In the genomic region with DNA sequence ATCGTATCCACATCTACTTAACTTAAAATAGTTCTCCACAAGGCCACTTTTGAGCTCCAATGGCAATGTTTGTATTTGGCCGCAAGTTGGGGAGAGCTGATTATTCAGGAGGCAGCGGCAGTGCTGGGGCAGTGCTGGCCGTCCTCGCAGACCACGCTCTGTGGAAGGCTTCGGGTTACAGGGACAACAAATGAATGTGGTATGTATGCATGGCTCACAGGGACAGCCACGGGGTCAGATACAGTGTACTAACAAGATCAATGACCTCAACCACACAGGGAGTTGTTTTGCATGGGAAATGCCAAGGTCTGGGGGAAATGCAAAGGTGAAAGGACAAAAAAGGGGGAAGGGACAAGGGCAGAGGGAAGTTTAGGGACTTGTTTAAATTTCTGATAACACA, we compare ENCODE assay signal across 8 mouse cellular contexts. TPM values are rescaled to one million over a fixed set of nuclear protein-coding genes. Genes with fewer than 3 reads are reported as not detected.
DNase-seq lines count a peak whose midpoint lies in the region; ATAC-seq lines count a peak whose summit lies in the region.

No protein-coding gene starts in this region.

- H3K4me2 ChIP-seq in intestine, embryonic 16.5 days (ENCODE audit: low read depth, low read length): no peak overlapping the region

- H3K4me3 ChIP-seq in heart, embryonic 10.5 days: peak overlapping the region; percentile 25
- no peak overlapping the region for H3K4me3 ChIP-seq in intestine, embryonic 16.5 days (ENCODE audit: low read length)

- H3K4me1 ChIP-seq in heart, embryonic 10.5 days: peaks cover 47% of the 10 kb centered on the region
- H3K4me1 ChIP-seq in intestine, embryonic 16.5 days (ENCODE audit: control insufficient read depth, insufficient read depth, low read length): 0 out of 2 replicates have a peak, but pooled peaks cover 2% of the 10 kb centered on the region

- no peak overlapping the region for H3K9ac ChIP-seq in intestine, embryonic 16.5 days (ENCODE audit: low read depth, low read length)

- peak; percentile 60; the same call in 1 of the 2 replicates for ATAC-seq in intestine, embryonic 16.5 days

- peak overlapping the region; percentile 59; the same call in 1 of the 2 replicates for H3K27ac ChIP-seq in heart, embryonic 10.5 days
- no peak overlapping the region for H3K27ac ChIP-seq in intestine, embryonic 16.5 days (ENCODE audit: low read length)

- peaks cover 14% of the 10 kb centered on the region for H3K36me3 ChIP-seq in heart, embryonic 10.5 days
- no peaks in the 10 kb centered on the region for H3K36me3 ChIP-seq in intestine, embryonic 16.5 days (ENCODE audit: control insufficient read depth, insufficient read depth, low read length)

- H3K27me3 ChIP-seq in heart, embryonic 10.5 days (ENCODE audit: insufficient read depth, poor library complexity, severe bottlenecking): no peaks in the 10 kb centered on the region
- H3K27me3 ChIP-seq in intestine, embryonic 16.5 days (replicated peaks; ENCODE audit: control insufficient read depth, insufficient read depth, low read length): no peaks in the 10 kb centered on the region

- 6% methylated on average over 8 of the region's 8 CpGs for WGBS in heart, embryonic 10.5 days
- WGBS in intestine, embryonic 16.5 days: 17% methylated on average over 8 of the region's 8 CpGs

- intact Hi-C loops in heart, postnatal 14 days (cut with DNase I): no loop called here

- no peaks in the 10 kb centered on the region for H3K9me3 ChIP-seq in heart, embryonic 10.5 days
- no peaks in the 10 kb centered on the region for H3K9me3 ChIP-seq in intestine, embryonic 16.5 days (ENCODE audit: control insufficient read depth, low read length)

- no peak for DNase-seq in heart, embryonic 10.5 days (ENCODE audit: low spot score)
- DNase-seq in heart, postnatal 14 days: no peak
- DNase-seq in adrenal gland, postnatal 25 days: peak; percentile 34
- peak; percentile 39 to 40 for DNase-seq in lung, postnatal 4 days
- DNase-seq in cerebellum, adult 11 months: no peak
- no peak for DNase-seq in left cerebral cortex, adult 18-20 months (ENCODE audit: low spot score in 2 of 2)
- DNase-seq in ovary, postnatal 14 days (ENCODE audit: low spot score): no peak

RNA-seq across cellular contexts. Expression of a gene that starts 41.6 kb away (rescaled TPM):
- 8.7 and 10.3 TPM in 2 replicates for polyA plus RNA-seq in heart, embryonic 10.5 days (2016; fragmentation: Nextera tagmentation; extraction: Ambion mirVana)
- 10 to 100 TPM; 15.4 to 16.0 TPM for total RNA-seq in heart, postnatal 14 days (2021)
- total RNA-seq in adrenal gland, postnatal 25 days (2021): 61.4 and 68.0 TPM in 2 replicates
- polyA plus RNA-seq in intestine, embryonic 16.5 days (2015; fragmentation: Nextera tagmentation; extraction: Ambion mirVana): 12.0 and 13.5 TPM in 2 replicates
- 100 to 1,000 TPM; 137 to 143 TPM for total RNA-seq in left cerebral cortex, adult 18-20 months (2021)

Comparison
In these comparisons a context has a peak if more than half of its experiments do, and no peak if none do; other contexts are left out.
1. DNase-seq: peak in adrenal gland, postnatal 25 days (single experiment) and lung, postnatal 4 days (2 of 2); none in heart, embryonic 10.5 days (single experiment), heart, postnatal 14 days (0 of 2), cerebellum, adult 11 months (single experiment), left cerebral cortex, adult 18-20 months (0 of 2) and ovary, postnatal 14 days (single experiment).